Mouse (Mus musculus): ENCODE data around the gene Tacr3.

- TF ChIP-seq MAFK (IDR thresholded peaks at IDR 0.05; ENCODE audit: insufficient read depth, low read depth, low read length) (peak; percentile 64; the same call in 1 of the 2 replicates), CHD2 (IDR thresholded peaks at IDR 0.05; ENCODE audit: low read depth, low read length) (no peak), ZC3H11A (IDR thresholded peaks at IDR 0.05; ENCODE audit: borderline replicate concordance, low read depth, low read length) (no peak), ZNF384 (IDR thresholded peaks at IDR 0.05; ENCODE audit: low read depth, low read length) (no peak), HCFC1 (IDR thresholded peaks at IDR 0.05; ENCODE audit: borderline replicate concordance, insufficient read depth, low read length) (no peak)
These were observed 80.1 kb downstream of the Tacr3 start for GRCm38 (mm10) chr3:134908890-134909289.

Measured in ES-E14 (cell line).